Mouse (Mus musculus) intestine, postnatal 0 days (tissue): ENCODE results near the gene Zbtb39. TPM values are rescaled to one million over a fixed set of nuclear protein-coding genes. Genes with fewer than 3 reads are reported as not detected.
A peak's percentile ranks its signal among the peaks of the same experiment; 100 is the strongest.

Source experiments
- ATAC-seq: fragments of 200-750 bp; cut with Nextera tagmentation; 2 replicates; pipeline ENCODE4 v1.8.0; 2017; ENCODE audit warnings: mild to moderate bottlenecking, moderate TSS enrichment, moderate library complexity
- H3K27ac ChIP-seq: fragments of 300-500 bp; sonication (generic); 2 replicates; pipeline ENCODE4 v1.5.1; 2014; ENCODE audit warnings: mild to moderate bottlenecking, low read depth, low read length, moderate library complexity
- H3K27me3 ChIP-seq: fragments of 300-500 bp; sonication (generic); replicated peaks from 2 replicates; pipeline ENCODE4 v1.6.1; 2014; ENCODE audit warnings: low read length, mixed read lengths; ENCODE audit not compliant: control insufficient read depth, insufficient read depth
- H3K36me3 ChIP-seq: fragments of 300-500 bp; sonication (generic); 2 replicates; pipeline ENCODE4 v1.6.1; 2014; ENCODE audit warnings: mild to moderate bottlenecking, moderate library complexity; ENCODE audit not compliant: control insufficient read depth, insufficient read depth
- H3K4me1 ChIP-seq: fragments of 300-500 bp; sonication (generic); replicated peaks from 2 replicates; pipeline ENCODE4 v1.6.1; 2014; ENCODE audit warnings: antibody characterized with exemption, low read length, mixed read lengths; ENCODE audit not compliant: control insufficient read depth, insufficient read depth
- H3K4me2 ChIP-seq: fragments of 300-500 bp; sonication (generic); replicated peaks from 2 replicates; pipeline ENCODE4 v1.6.1; 2014; ENCODE audit warnings: low read depth, mild to moderate bottlenecking, moderate library complexity
- H3K4me3 ChIP-seq: fragments of 300-500 bp; sonication (generic); 2 replicates; pipeline ENCODE4 v1.5.1; 2014; ENCODE audit warnings: low read depth, low read length
- H3K9ac ChIP-seq: fragments of 300-500 bp; sonication (generic); 2 replicates; pipeline ENCODE4 v1.6.1; 2014; ENCODE audit warnings: mild to moderate bottlenecking, low read depth, low read length
- H3K9me3 ChIP-seq: fragments of 300-500 bp; sonication (generic); 2 replicates; pipeline ENCODE4 v1.6.1; 2016; ENCODE audit warnings: mixed run types; ENCODE audit not compliant: control insufficient read depth
- CTCF ChIP-seq: sonication (generic); IDR thresholded peaks from 2 replicates; pipeline ENCODE4 v1.5.1; 2016; ENCODE audit warnings: low read depth, mild to moderate bottlenecking, control low read depth, antibody characterized with exemption, moderate library complexity
- WGBS: fragments of 180-500 bp; shearing (Covaris S2); extraction: QIAGEN DNeasy Blood & Tissue Kit; methylation state at CpG from one replicate; pipeline ENCODE4 v1.1.7; 2014; 5-methylcytosine and 5-hydroxymethylcytosine counted together
- polyA plus RNA-seq: library from polyadenylated mRNA; unstranded; fragments of >200 nt; fragmentation: Nextera tagmentation; extraction: Ambion mirVana; gene quantifications from 2 replicates; pipeline ENCODE4 v1.2.1, GENCODE M21; 2015

Gene Zbtb39
- polyA plus RNA-seq, 1 experiment from 2014 or later: 1.3 TPM

GRCm38 (mm10) chr10:127712736-127713135 is 26.6 kb upstream of the Zbtb39 start:
- Histone ChIP-seq H3K9ac (no peak overlapping the region; the same call in 1 of the 2 replicates), H3K36me3 (peaks cover 57% of the 10 kb centered on the region), H3K4me2 (no peak overlapping the region), H3K27me3 (no peaks in the 10 kb centered on the region), H3K27ac (no peak overlapping the region), H3K9me3 (no peaks in the 10 kb centered on the region), H3K4me3 (no peak overlapping the region), H3K4me1 (no peaks in the 10 kb centered on the region)
- no peak for ATAC-seq
- WGBS: 86% methylated on average over 6 of the region's 6 CpGs
- TF ChIP-seq CTCF: no peak

GRCm38 (mm10) chr10:127721671-127722418 is 17.5 kb upstream of the Zbtb39 start:
- no peak for ATAC-seq
- H3K4me3 ChIP-seq: no peak overlapping the region
- no peak for TF ChIP-seq CTCF
- H3K4me2 ChIP-seq: peak overlapping the region; percentile 45
- H3K4me1 ChIP-seq: no peaks in the 10 kb centered on the region
- H3K27ac ChIP-seq: peak overlapping the region; percentile 54
- peaks cover 26% of the 10 kb centered on the region; the same call in 1 of the 2 replicates for H3K36me3 ChIP-seq
- H3K9me3 ChIP-seq: no peaks in the 10 kb centered on the region
- peak overlapping the region; percentile 41 for H3K9ac ChIP-seq
- no peaks in the 10 kb centered on the region for H3K27me3 ChIP-seq
- 27% methylated on average over 20 of the region's 20 CpGs for WGBS

GRCm38 (mm10) chr10:127724178-127724577 is 15.2 kb upstream of the Zbtb39 start, which contains the start of gene Tac2:
Gene Tac2 (plus strand): TSS chr10:127724478.
- WGBS: 79% methylated on average over 3 of the region's 3 CpGs
- Histone ChIP-seq H3K27ac (no peak within 1 kb of the TSS), H3K9me3 (no peaks in the 10 kb centered on the region), H3K4me1 (no peaks in the 10 kb centered on the region), H3K4me3 (no peak within 1 kb of the TSS), H3K4me2 (no peak within 1 kb of the TSS), H3K36me3 (peaks cover 14% of the 10 kb centered on the region; the same call in 1 of the 2 replicates), H3K9ac (no peak within 1 kb of the TSS), H3K27me3 (no peaks in the 10 kb centered on the region)
- no peak for ATAC-seq
- TF ChIP-seq CTCF: no peak

DNA sequence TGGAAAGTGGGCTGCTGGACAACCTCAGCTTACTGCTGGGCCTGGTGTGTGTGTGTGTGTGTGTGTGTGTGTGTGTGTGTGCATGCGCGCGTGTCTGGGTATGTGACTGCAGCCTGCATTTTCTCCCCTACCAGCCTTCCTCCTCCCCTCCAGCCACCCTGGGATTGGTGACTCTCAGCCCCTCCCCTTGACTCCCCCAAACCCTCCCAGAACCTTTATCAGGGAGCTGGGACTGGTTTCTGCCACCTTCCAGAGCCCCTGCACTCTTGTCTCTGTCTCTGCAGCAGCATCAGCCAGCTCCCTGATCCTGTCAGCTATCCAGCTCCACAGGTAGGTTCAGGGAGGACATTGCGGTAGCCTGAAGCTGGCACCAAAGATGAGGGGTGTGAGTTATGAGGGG is 14.2 kb upstream of the Zbtb39 start:
- ATAC-seq: no peak
- WGBS: 62% methylated on average over 4 of the region's 4 CpGs

GRCm38 (mm10) chr10:127728437-127728836 is 10.9 kb upstream of the Zbtb39 start:
- no peak for ATAC-seq
- no peaks in the 10 kb centered on the region for H3K4me1 ChIP-seq
- H3K27ac ChIP-seq: no peak overlapping the region
- WGBS: 69% methylated on average over 8 of the region's 8 CpGs
- TF ChIP-seq CTCF: no peak
- H3K4me2 ChIP-seq: no peak overlapping the region
- H3K27me3 ChIP-seq: no peaks in the 10 kb centered on the region
- H3K9ac ChIP-seq: no peak overlapping the region
- H3K4me3 ChIP-seq: no peak overlapping the region
- no peaks in the 10 kb centered on the region for H3K9me3 ChIP-seq
- no peaks in the 10 kb centered on the region for H3K36me3 ChIP-seq

More for the DNA sequence above, 14.2 kb upstream of the Zbtb39 start:
- no peak for TF ChIP-seq CTCF
- H3K36me3 ChIP-seq: peaks cover 5% of the 10 kb centered on the region; the same call in 1 of the 2 replicates
- no peaks in the 10 kb centered on the region for H3K4me1 ChIP-seq
- no peak overlapping the region for H3K27ac ChIP-seq
- H3K9me3 ChIP-seq: no peaks in the 10 kb centered on the region
- no peak overlapping the region for H3K4me3 ChIP-seq
- no peak overlapping the region for H3K9ac ChIP-seq
- H3K4me2 ChIP-seq: no peak overlapping the region
- H3K27me3 ChIP-seq: no peaks in the 10 kb centered on the region

DNA sequence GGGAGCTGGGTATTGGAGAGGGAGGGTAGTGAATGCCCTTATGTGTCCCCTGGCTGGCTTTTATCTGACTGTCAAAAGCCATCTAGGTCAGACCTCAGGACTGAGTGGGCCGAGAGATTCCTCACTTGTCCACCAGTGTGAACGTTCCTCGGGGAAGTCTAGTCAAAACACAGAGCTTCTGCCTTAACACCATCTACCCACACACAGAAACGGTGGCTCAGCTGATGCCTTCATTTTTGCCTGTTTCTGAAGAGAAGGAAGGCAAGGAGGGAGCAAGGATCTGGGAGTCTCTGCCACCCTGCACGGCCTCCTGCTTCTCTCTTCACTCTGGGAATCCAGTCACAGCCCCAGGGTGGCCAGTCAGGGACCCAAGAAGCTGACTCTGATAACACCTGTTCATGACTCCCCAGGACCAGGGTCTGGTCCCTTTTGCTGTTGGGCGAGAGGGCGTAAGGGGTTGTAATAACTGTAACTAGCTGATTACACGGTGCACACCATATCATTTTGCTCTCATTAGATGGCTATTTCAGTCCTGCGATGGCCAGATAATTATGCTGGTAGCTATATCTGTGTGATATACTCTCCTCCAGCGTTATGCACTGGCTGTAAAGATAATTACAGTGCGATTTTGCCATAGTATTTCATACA is 8.9 kb upstream of the Zbtb39 start:
- Histone ChIP-seq H3K9ac (no peak overlapping the region), H3K4me3 (no peak overlapping the region), H3K4me1 (no peaks in the 10 kb centered on the region), H3K36me3 (no peaks in the 10 kb centered on the region), H3K9me3 (no peaks in the 10 kb centered on the region), H3K27me3 (no peaks in the 10 kb centered on the region), H3K27ac (no peak overlapping the region), H3K4me2 (no peak overlapping the region)
- TF ChIP-seq CTCF: no peak
- 62% methylated on average over 11 of the region's 11 CpGs for WGBS
- ATAC-seq: no peak
